Mouse (Mus musculus) activated CD4-positive, CD25-positive, alpha-beta regulatory T cell, adult 9 weeks (primary cell): ENCODE data around the gene Olfr356. TPM values are rescaled to one million over a fixed set of nuclear protein-coding genes. Genes with fewer than 3 reads are reported as not detected.

Source experiments
- polyA plus RNA-seq: library from polyadenylated mRNA; unstranded; fragments of 100-300 nt; shearing (Covaris generic); gene quantifications from one replicate; pipeline ENCODE4 v1.2.1, GENCODE M21; 2017

Olfr356 gene
- polyA plus RNA-seq = not detected

DNA sequence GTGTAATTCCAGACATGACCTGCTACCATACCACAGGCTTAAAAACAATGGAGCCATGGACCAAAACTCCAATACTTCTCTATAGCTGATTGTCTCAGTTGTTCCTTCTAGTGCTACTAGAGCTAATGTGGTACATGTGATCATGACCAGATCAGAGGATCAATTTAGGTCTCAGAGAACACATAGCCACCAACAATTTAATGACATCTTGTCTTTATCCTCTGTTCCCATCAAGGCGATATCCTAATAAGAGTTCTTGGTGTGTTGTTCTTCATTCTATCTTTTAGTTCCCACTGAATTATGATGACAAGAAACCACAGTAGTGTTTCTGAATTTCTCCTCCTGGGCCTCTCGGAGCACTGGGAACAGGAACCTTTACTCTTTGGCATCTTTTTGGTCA is at the start of gene Olfr356:
Gene Olfr356, plus strand, starts transcription at position 301 of the 400 bp plus-strand sequence.

DNA sequence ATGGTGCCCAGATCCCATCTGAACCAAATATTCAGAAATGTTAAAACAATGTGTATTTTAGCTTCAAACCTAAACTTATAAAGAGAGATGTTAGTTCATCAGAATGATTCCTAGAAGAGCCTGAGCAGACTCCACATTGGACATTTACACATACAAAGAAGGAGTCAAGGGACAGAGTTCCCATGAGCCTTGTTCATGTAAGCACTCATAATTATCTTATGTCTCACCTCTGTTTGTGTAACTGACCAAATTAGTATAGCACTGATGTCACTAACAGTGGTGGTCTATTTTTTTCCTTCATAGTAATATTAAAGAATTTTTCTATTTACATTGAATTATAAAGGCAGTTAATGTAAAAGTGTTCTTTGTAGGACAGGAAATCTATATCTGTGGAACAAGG is 44.1 kb upstream of the Olfr356 start, which contains the start of gene Olfr353:
Gene Olfr353, minus strand, starts transcription at position 101 of the 400 bp plus-strand sequence.

DNA sequence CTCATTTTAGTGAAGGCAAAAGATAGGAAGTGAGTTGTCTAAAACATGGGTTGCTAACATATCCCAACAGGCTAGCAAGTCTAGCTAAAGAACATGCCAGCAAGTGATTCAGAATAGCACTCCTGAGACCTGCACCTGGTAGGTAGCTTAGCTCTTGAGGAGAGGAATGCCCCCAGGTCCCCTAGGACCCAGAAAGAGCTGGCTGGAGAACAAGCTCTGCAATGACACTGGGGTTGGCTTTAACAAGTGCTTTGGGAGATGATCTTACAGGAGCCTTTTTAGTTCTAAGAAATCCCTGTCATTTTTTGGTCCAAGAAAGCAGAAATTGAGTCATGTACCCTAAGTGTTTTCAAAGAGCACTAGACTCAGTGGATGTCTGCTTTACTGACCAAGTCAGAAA is 31.5 kb upstream of the Olfr356 start, which contains the start of gene Olfr354:
Gene Olfr354, plus strand, starts transcription at position 301 of the 400 bp plus-strand sequence.

DNA sequence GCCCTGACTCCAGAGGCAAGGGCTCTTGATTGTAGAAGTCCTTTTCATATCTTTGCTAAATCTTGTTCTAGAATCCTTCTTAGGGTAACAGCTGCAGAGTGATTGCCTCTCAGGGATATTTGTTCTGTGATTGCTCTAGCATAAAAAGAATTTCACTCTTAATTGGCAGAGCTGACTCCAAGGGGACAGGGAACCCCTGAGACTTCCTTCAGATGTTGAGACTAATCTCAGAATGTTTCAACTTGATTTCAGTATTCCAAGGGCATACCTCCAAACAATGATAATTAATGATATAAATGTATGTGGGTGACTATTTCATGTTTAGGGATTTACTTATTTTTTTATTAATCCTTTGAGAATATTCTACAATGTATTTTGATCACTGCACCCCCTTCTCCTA is 8.1 kb upstream of the Olfr356 start, which contains the start of gene Olfr355:
Gene Olfr355, minus strand, starts transcription at position 101 of the 400 bp plus-strand sequence.

Other genes with a start within 250 kb of the Olfr356 start
- not detected for gene Olfr347, start 205.2 kb upstream of the Olfr356 start, polyA plus RNA-seq
- gene Olfr348, start 152.8 kb upstream of the Olfr356 start, polyA plus RNA-seq = not detected
- not detected for gene Olfr50, start 146.6 kb upstream of the Olfr356 start, polyA plus RNA-seq
- gene Olfr3, start 120.1 kb upstream of the Olfr356 start, polyA plus RNA-seq = not detected
- gene Olfr350, start 90.8 kb upstream of the Olfr356 start, polyA plus RNA-seq = not detected
- not detected for gene Olfr351, start 74.5 kb upstream of the Olfr356 start, polyA plus RNA-seq
- not detected for gene Olfr352, start 68.7 kb upstream of the Olfr356 start, polyA plus RNA-seq
- not detected for gene Olfr353, start 44.2 kb upstream of the Olfr356 start, polyA plus RNA-seq
- gene Olfr354, start 31.4 kb upstream of the Olfr356 start, polyA plus RNA-seq = not detected
- gene Olfr355, start 8.2 kb upstream of the Olfr356 start, polyA plus RNA-seq = not detected
- not detected for gene Olfr357, start 56.7 kb downstream of the Olfr356 start, polyA plus RNA-seq
- gene Olfr358, start 72.2 kb downstream of the Olfr356 start, polyA plus RNA-seq = not detected
- gene Olfr360, start 128.6 kb downstream of the Olfr356 start, polyA plus RNA-seq = not detected
- gene Olfr361, start 152.2 kb downstream of the Olfr356 start, polyA plus RNA-seq = not detected
- not detected for gene Olfr362, start 180.8 kb downstream of the Olfr356 start, polyA plus RNA-seq
- not detected for gene Olfr364-ps1, start 202.2 kb downstream of the Olfr356 start, polyA plus RNA-seq